Mouse (Mus musculus) midbrain, embryonic 10.5 days (tissue): ENCODE measurements around the gene Sgip1. TPM values are rescaled to one million over a fixed set of nuclear protein-coding genes. Genes with fewer than 3 reads are reported as not detected.

ENCODE experiments used
- DNase-seq: peaks from one replicate; pipeline ENCODE4 v3.0.0-alpha.2; 2017; ENCODE audit warnings: low spot score
- H3K27ac ChIP-seq: fragments of 300-500 bp; sonication (generic); replicated peaks from 2 replicates; pipeline ENCODE4 v1.5.1; 2016; ENCODE audit warnings: mild to moderate bottlenecking
- H3K27me3 ChIP-seq: fragments of 300-500 bp; sonication (generic); 2 replicates; pipeline ENCODE4 v1.6.1; 2016; ENCODE audit warnings: low read depth, mild to moderate bottlenecking; ENCODE audit not compliant: poor library complexity, severe bottlenecking
- H3K36me3 ChIP-seq: fragments of 300-500 bp; sonication (generic); 2 replicates; pipeline ENCODE4 v1.6.1; 2016; ENCODE audit warnings: mild to moderate bottlenecking, moderate library complexity
- H3K4me1 ChIP-seq: fragments of 300-500 bp; sonication (generic); 2 replicates; pipeline ENCODE4 v1.6.1; 2016
- H3K4me3 ChIP-seq: fragments of 300-500 bp; sonication (generic); 2 replicates; pipeline ENCODE4 v1.5.1; 2016; ENCODE audit warnings: mild to moderate bottlenecking, moderate library complexity
- H3K9me3 ChIP-seq: fragments of 300-500 bp; sonication (generic); replicated peaks from 2 replicates; pipeline ENCODE4 v1.6.1; 2016; ENCODE audit warnings: mild to moderate bottlenecking
- WGBS: fragments of 180-500 bp; shearing (Covaris S2); methylation state at CpG from one replicate; pipeline ENCODE4 v1.1.7; 2016; 5-methylcytosine and 5-hydroxymethylcytosine counted together
- polyA plus RNA-seq: library from polyadenylated mRNA; unstranded; fragments of >200 nt; fragmentation: Nextera tagmentation; extraction: Ambion mirVana; gene quantifications from 2 replicates; pipeline ENCODE4 v1.2.1, GENCODE M21; 2016

Gene Sgip1
- polyA plus RNA-seq, 1 experiment from 2014 or later = 5.2 TPM

GRCm38 (mm10) chr4:102854928-102855892, 114.1 kb downstream of the Sgip1 start:
- peak; percentile 64 for DNase-seq
- Histone ChIP-seq H3K36me3 (no peaks in the 10 kb centered on the region), H3K9me3 (no peaks in the 10 kb centered on the region), H3K27ac (peak overlapping the region; percentile 81), H3K4me3 (no peak overlapping the region), H3K4me1 (peaks cover 28% of the 10 kb centered on the region), H3K27me3 (no peaks in the 10 kb centered on the region)
- WGBS = 46% methylated on average over 10 of the region's 10 CpGs

- Histone ChIP-seq H3K36me3 (no peaks in the 10 kb centered on the region), H3K4me1 (peaks cover 29% of the 10 kb centered on the region), H3K4me3 (peak overlapping the region; percentile 30), H3K27me3 (no peaks in the 10 kb centered on the region), H3K27ac (peak overlapping the region; percentile 81), H3K9me3 (no peaks in the 10 kb centered on the region)
- WGBS = 18% methylated on average over 7 of the region's 7 CpGs
- DNase-seq = peak; percentile 37
Measured at GRCm38 (mm10) chr4:102856086-102856485, 115.0 kb downstream of the Sgip1 start.

GRCm38 (mm10) chr4:102859259-102860194, 118.4 kb downstream of the Sgip1 start:
- no peak overlapping the region for H3K4me3 ChIP-seq
- H3K27me3 ChIP-seq = no peaks in the 10 kb centered on the region
- H3K4me1 ChIP-seq = peaks cover 38% of the 10 kb centered on the region
- 92% methylated on average over 15 of the region's 15 CpGs for WGBS
- no peak overlapping the region for H3K27ac ChIP-seq
- no peaks in the 10 kb centered on the region for H3K36me3 ChIP-seq
- H3K9me3 ChIP-seq = no peaks in the 10 kb centered on the region
- DNase-seq = no peak

- no peaks in the 10 kb centered on the region for H3K27me3 ChIP-seq
- no peaks in the 10 kb centered on the region for H3K9me3 ChIP-seq
- WGBS = 76% methylated on average over 15 of the region's 15 CpGs
- DNase-seq = no peak
- H3K4me3 ChIP-seq = no peak overlapping the region
- no peaks in the 10 kb centered on the region for H3K36me3 ChIP-seq
- H3K4me1 ChIP-seq = peaks cover 16% of the 10 kb centered on the region
- H3K27ac ChIP-seq = no peak overlapping the region
Measured at GRCm38 (mm10) chr4:102862751-102863710, 121.9 kb downstream of the Sgip1 start.

- H3K36me3 ChIP-seq = no peaks in the 10 kb centered on the region
- peaks cover 11% of the 10 kb centered on the region for H3K4me1 ChIP-seq
- WGBS = 88% methylated on average over 3 of the region's 3 CpGs
- no peaks in the 10 kb centered on the region for H3K27me3 ChIP-seq
- no peak for DNase-seq
- H3K9me3 ChIP-seq = no peaks in the 10 kb centered on the region
- H3K4me3 ChIP-seq = no peak overlapping the region
- no peak overlapping the region for H3K27ac ChIP-seq
Measured at GRCm38 (mm10) chr4:102866531-102866930, 125.4 kb downstream of the Sgip1 start.

- H3K27me3 ChIP-seq = no peaks in the 10 kb centered on the region
- H3K27ac ChIP-seq = no peak overlapping the region
- H3K4me3 ChIP-seq = no peak overlapping the region
- no peak for DNase-seq
- WGBS = 87% methylated on average over 4 of the region's 4 CpGs
- H3K4me1 ChIP-seq = no peaks in the 10 kb centered on the region
- peaks cover 12% of the 10 kb centered on the region; the same call in 1 of the 2 replicates for H3K9me3 ChIP-seq
- H3K36me3 ChIP-seq = 0 out of 2 replicates have a peak, but pooled peaks cover 3% of the 10 kb centered on the region
Measured at GRCm38 (mm10) chr4:102871274-102871673, 130.2 kb downstream of the Sgip1 start.

- H3K9me3 ChIP-seq = no peaks in the 10 kb centered on the region
- H3K4me3 ChIP-seq = no peak overlapping the region
- no peaks in the 10 kb centered on the region for H3K27me3 ChIP-seq
- no peaks in the 10 kb centered on the region for H3K36me3 ChIP-seq
- WGBS = 95% methylated on average over 3 of the region's 3 CpGs
- DNase-seq = no peak
- no peak overlapping the region for H3K27ac ChIP-seq
- no peaks in the 10 kb centered on the region for H3K4me1 ChIP-seq
Measured at GRCm38 (mm10) chr4:102883142-102883541, 142.0 kb downstream of the Sgip1 start.

GRCm38 (mm10) chr4:102884228-102884627, 143.1 kb downstream of the Sgip1 start:
- no peaks in the 10 kb centered on the region for H3K4me1 ChIP-seq
- H3K4me3 ChIP-seq = no peak overlapping the region
- no peaks in the 10 kb centered on the region for H3K27me3 ChIP-seq
- no peak overlapping the region for H3K27ac ChIP-seq
- no peaks in the 10 kb centered on the region for H3K36me3 ChIP-seq
- WGBS = 92% methylated on average over 4 of the region's 4 CpGs
- no peaks in the 10 kb centered on the region for H3K9me3 ChIP-seq
- no peak for DNase-seq

GRCm38 (mm10) chr4:102886459-102886858, 145.4 kb downstream of the Sgip1 start:
- no peaks in the 10 kb centered on the region for H3K27me3 ChIP-seq
- H3K27ac ChIP-seq = no peak overlapping the region
- H3K9me3 ChIP-seq = no peaks in the 10 kb centered on the region

GRCm38 (mm10) chr4:102886902-102887301, 145.8 kb downstream of the Sgip1 start:
- no peak for DNase-seq
- no peaks in the 10 kb centered on the region for H3K36me3 ChIP-seq
- no peak overlapping the region for H3K27ac ChIP-seq
- 92% methylated on average over 4 of the region's 4 CpGs for WGBS
- no peak overlapping the region for H3K4me3 ChIP-seq
- no peaks in the 10 kb centered on the region for H3K27me3 ChIP-seq
- no peaks in the 10 kb centered on the region for H3K9me3 ChIP-seq
- no peaks in the 10 kb centered on the region for H3K4me1 ChIP-seq

More at GRCm38 (mm10) chr4:102886459-102886858, 145.4 kb downstream of the Sgip1 start:
- no peaks in the 10 kb centered on the region for H3K36me3 ChIP-seq
- no peak overlapping the region for H3K4me3 ChIP-seq
- H3K4me1 ChIP-seq = no peaks in the 10 kb centered on the region
- 82% methylated on average over 2 of the region's 2 CpGs for WGBS
- DNase-seq = no peak

- 93% methylated on average over 14 of the region's 14 CpGs for WGBS
- Histone ChIP-seq H3K27me3 (no peaks in the 10 kb centered on the region), H3K27ac (no peak overlapping the region), H3K36me3 (no peaks in the 10 kb centered on the region), H3K4me1 (no peaks in the 10 kb centered on the region), H3K9me3 (no peaks in the 10 kb centered on the region), H3K4me3 (no peak overlapping the region)
- no peak for DNase-seq
Measured at GRCm38 (mm10) chr4:102887770-102888689, 146.9 kb downstream of the Sgip1 start.
